Mouse (Mus musculus): ENCODE results near the gene Itga9.

GRCm38 (mm10) chr9:118926111-118926650 is 319.7 kb downstream of the Itga9 start, which contains the start of gene Ctdspl:
- TF ChIP-seq CTCF (IDR thresholded peaks at IDR 0.05; ENCODE audit: low read depth) = no peak
- TF ChIP-seq EP300 (IDR thresholded peaks at IDR 0.05; ENCODE audit: low read depth) = no peak

Data from liver, postnatal 0 days (tissue).